Mouse (Mus musculus) gastrocnemius, postnatal 4 days (tissue): ENCODE data around the gene Sppl3. TPM values are rescaled to one million over a fixed set of nuclear protein-coding genes. Genes with fewer than 3 reads are reported as not detected.
A peak's percentile ranks its signal among the peaks of the same experiment; 100 is the strongest.
"Not testable (repeated sequence)": the region's sequence is repeated elsewhere in the genome, so short reads cannot be mapped to it uniquely, and the experiment has no call there.

Experiments used
- DNase-seq, 2 experiments: peaks; one replicate each; pipeline ENCODE4 v3.0.0; 2021 to 2022; ENCODE audit warnings: low spot score in 2 of 2, mixed read lengths in 2 of 2
- total RNA-seq, 2 experiments: library from RNA; stranded (reverse); gene quantifications; 2 replicates each; pipeline ENCODE4 v1.2.3; 2021

Gene Sppl3
- total RNA-seq, 2 experiments from 2014 or later, result 61.2 to 64.0 TPM

DNA sequence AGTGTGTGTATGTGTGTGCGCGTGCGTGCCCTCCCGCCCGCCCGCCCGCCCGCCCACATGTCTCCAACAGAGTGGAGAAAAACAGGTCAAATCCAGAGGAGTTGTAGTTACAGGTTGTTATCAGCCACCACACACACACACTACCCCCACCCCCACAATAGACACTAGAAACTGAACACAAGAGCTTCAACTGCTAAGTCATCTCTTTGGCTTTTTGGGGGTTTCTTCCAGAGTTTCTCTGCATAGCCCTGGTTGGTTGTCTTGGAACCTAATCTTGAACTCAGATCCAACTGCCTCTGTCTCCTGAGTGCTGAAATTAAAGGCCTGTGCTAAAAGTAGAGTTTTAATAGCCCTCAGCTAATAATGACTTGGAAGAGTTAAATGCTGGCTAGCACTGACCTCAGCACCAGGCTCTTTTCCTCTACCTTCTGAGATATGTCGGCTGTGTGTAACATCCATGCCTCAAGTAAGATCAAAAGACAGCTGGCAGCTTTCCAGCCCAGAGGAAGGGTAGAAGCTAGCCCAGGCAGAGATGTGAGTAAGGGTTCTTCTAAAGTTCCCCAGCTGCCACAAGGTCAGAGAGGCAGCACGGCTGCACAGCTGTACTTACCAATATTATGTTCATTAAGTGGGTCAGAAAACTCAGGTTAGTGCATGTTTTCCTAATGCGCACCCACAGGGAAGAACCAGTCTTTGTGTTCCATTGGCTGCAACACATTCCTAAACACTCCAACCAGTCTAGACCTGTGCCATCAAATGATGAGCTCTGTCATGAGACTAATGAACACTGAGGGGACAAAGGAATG lies 60.4 kb downstream of the Sppl3 start:
- no peak for DNase-seq

DNA sequence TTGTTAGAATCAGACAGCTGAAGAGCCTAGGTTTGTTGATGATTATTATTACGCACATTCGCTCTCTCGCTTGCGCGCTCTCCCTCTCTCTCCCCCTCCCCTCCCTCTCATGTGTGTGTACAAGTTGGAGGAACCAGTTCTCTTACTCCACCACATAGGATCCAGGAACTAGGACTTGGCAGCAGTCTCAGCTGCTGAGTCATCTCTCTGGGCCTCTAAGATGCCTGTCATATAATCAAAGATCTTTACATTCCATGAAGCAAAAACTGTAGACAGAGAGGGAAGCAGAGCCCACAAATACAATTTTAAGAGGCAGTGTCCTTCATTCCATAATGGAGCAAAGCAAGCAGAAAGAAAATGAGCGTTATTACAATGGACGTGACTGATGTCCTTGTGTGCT lies 61.2 kb downstream of the Sppl3 start:
- no peak for DNase-seq

DNA sequence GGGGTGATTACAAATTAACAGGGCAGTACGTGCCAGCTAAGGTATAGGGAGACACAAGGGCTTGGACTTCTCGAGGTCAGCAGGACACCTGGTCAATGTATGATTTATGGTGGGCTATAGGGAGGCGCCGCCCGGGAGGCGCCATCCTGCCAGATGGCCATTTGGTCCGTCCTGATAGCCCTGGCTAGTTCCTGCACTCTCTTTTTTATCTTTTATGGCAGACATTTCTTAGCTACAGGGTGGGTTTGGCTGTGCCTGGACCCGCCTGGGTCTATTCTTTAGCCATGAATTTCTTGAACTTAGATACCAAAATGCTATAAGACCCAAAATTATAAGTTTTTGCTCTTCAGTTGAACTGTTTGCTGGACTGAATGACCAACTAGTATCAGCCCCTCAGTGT lies 62.4 kb downstream of the Sppl3 start:
- not testable (repeated sequence) for DNase-seq

GRCm38 (mm10) chr5:115074749-115075148 lies 63.8 kb downstream of the Sppl3 start:
- DNase-seq, result no peak

DNA sequence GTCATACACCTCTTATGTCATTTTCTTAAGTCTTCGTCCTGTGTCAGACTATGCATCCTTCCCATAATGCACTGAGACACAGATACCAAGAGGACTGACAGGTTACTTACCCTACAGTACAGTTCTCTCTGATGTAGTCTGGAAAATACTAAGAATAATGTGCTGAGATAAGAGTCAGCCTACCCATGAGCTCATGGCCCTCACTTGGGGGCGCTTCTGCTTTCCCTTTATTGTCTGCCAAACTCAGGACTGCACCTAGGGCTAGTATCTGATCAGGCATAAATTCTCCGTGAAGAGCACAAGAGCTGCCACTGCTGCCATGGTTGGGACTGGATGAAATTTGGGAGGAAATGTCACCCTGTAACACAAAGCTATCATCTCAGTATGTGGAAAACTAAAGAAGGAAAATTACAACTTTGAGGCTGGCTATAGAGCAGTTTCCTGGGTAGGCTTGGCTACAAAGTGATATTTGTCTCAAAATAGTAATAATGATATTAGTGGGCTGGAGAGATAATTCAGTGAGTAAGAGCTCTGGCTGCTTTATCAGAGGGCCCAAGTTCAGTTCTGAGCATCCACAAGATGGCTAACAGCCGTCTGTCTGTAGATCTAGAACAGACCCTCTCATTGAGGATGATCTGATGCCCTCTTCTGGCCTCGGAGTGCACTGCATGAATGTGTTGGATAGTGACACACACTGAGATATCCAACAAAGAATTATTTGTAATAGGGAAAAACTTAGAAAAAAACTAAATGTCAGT lies 65.4 kb downstream of the Sppl3 start:
- DNase-seq, result peak; percentile 34 to 65

DNA sequence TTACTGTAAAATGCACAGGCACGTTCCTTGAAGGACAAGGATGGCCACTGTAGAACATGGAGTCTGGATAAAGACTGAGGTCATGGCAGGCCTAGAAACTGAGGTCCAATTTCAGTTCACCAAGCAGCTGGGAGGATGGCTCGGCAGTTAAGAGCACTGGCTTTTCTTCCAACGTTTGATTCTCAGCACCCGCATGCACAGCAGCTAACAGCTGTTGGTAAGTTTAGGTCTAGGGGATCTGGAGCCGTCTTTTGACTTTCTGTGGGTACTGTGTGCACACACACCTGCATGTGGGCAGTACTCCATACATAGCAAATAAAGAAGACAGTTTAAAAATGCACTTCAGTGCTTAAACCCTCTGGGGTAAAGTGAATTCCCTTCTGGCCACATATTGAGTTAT lies 70.7 kb downstream of the Sppl3 start:
- DNase-seq, result no peak

GRCm38 (mm10) chr5:115083492-115083891 lies 72.6 kb downstream of the Sppl3 start:
- DNase-seq, result no peak

DNA sequence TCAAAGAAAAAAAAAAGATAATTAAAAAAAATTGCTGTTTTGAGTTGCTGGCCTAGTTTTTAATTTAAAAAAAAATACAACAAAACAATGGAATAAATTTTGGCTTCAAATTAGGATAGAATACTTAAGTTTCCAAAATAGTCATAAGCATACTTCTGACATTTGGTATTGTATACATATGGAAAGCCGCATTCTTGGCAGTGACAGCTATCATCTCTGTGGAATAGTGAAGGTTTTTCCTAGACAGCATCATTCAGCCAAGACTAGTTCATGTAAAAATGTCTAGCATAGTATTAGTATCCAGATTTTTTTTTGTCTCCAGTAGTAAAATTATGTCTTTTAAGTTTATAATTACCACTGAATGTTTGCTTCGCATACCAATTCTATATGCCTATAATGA lies 74.7 kb downstream of the Sppl3 start:
- no peak for DNase-seq

DNA sequence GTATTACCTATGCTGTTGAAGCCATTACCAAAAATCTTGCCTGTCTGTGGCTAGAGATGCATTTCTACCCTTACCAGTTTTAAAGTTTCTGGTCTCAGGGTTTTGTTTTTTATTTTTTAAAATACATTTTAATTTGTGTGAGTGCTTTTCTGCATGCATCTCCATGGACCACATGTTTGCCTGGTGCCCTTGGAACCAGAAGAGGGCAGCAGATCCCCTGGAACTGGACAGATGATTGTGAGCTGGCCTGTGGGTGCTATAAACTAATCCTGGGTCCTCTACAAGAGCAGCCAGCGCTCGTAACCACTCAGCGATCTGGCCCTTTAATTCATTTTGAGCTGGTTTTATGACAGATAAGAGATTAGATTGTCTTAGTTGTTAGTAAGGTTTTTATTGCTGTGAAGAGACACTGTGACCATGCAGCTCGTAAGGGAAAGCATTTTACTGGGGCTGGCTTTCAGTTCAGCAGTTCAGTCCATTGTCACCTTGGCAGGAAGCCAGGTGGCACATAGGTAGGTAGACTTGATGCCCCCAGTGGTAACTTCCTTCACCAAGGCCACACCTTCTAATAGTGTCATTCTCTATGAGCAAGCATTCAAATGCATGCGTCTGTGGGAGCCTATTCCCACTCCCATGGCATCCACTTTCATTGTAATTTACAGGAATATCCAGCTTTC lies 78.8 kb downstream of the Sppl3 start:
- no peak for DNase-seq

GRCm38 (mm10) chr5:115091015-115091414 lies 80.1 kb downstream of the Sppl3 start:
- DNase-seq, result no peak

- DNase-seq, result no peak
Measured at GRCm38 (mm10) chr5:115091776-115092175, 80.8 kb downstream of the Sppl3 start.

- DNase-seq, result no peak
Measured at GRCm38 (mm10) chr5:115098195-115098594, 87.3 kb downstream of the Sppl3 start, which contains the start of gene Gm10401. Gene Gm10401, minus strand, starts transcription at chr5:115098295.

DNA sequence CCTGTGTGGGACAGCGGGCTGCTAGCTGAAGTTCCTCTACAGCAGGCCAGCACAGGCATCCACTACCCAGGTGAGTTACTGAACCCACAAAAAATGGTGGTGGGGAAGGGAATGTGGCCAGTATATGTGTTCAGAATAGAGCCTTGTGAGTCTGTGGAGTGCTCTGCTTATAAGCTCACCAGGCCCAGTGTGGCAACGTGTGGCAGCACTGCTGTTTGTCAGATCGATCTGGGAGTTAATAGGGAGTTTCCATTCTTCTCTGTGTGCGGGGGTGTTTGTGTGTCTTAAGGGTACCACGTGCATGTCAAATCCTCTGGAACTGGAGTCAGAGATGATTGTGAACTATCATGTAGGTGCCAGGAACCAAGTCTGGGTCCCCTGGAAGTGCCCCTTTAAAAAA lies 88.6 kb downstream of the Sppl3 start:
- DNase-seq, result no peak

DNA sequence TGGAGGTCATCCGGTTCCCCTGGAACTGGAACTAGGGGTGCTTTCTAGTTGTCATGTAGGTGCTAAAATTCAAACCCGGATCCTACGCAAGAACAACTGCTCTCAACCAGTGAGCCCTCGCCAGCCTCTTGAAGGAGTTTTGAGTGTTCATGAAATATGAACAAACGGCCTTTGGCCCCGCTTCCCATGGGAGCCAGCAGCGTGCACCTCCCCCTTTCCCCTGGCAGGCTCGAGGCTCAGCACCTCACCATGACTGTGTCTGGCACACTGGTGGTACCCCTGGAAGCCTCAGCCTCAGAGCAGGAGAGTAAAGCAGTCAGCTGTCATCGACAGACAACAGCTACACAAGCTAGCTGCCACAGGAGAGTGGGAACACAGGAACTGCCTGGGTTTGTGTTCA lies 89.1 kb downstream of the Sppl3 start:
- no peak for DNase-seq

DNA sequence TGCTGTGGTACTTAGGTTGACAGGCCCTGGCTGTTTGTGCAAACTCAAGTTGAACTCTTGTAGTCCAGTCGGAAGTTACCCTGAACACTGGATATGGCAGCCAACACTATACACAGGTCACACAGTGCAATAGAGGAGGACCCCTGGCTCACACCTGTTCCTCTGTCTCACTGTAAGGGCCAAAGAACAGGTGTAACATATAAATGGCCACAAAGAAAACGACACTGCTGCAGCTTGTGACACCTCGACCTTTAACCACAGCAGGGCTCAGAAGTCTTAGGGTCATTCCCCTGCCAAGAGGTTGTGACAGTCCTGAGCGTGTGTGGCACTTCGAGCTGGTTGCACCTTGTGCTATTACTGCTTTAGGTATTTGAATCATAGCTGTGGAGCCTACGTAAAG lies 89.5 kb downstream of the Sppl3 start:
- no peak for DNase-seq

DNA sequence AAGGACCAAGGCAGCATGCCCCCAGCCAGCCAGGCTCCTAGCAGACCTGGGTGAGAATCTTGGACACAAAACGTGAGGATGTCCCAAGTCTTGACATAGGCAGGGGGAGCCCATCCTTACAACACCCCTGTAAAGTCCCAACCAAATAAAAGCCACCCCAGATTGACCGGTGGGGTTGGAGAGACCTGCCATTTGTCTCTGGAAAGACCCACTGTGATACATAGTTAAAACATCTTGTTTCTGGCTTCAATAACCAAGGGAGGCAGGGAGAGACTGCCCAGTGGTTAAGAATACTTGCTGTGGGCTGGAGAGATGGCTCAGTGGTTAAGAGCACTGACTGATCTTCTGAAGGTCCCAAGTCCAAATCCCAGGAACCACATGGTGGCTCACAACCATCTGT lies 91.3 kb downstream of the Sppl3 start:
- DNase-seq, result no peak

- DNase-seq, result not testable (repeated sequence)
Measured at GRCm38 (mm10) chr5:115103253-115103652, 92.3 kb downstream of the Sppl3 start.

DNA sequence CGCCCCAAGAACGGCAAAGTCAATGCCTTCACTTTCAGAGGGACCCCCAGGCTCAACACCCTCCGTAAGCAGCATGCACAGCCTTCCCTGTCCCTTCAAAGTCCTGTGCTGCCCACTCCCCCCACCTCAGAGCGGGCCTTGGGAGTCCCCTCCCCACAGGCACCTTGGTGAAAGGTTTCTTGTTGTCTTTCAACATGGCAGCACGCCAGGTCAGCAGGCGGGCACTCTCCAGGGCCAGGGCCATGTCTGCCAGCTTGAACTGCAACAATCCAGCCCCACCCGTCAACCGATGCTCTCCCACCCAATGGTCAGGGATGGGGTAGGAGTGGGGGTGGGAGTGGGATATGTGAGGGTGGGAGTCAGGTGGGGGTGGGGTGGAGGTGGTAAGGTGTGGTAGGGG lies 100.2 kb downstream of the Sppl3 start:
- no peak for DNase-seq

- DNase-seq, result no peak
Measured at GRCm38 (mm10) chr5:115113244-115113643, 102.3 kb downstream of the Sppl3 start.

DNA sequence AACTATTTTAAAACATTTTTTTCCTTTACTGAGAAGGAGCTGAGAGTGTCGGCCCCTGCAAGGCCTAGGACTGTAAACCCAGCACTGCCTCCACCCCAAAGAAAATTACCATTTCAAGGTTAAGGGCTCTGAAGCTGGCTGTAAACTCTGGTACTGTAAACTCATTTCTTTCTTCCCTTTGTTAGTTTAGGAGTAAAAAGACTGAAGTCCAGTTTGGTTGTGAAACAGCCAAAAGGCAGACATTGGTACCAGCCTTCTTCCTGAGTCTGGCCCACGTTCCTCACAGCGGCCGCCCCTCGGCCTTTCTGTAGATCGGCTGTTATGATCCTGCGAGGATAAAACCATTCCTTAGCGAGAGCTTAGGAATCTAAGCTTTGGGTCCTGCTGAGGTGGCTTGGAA lies 103.6 kb downstream of the Sppl3 start:
- DNase-seq, result no peak

- DNase-seq, result no peak
Measured at GRCm38 (mm10) chr5:115116426-115116825, 105.5 kb downstream of the Sppl3 start.

DNA sequence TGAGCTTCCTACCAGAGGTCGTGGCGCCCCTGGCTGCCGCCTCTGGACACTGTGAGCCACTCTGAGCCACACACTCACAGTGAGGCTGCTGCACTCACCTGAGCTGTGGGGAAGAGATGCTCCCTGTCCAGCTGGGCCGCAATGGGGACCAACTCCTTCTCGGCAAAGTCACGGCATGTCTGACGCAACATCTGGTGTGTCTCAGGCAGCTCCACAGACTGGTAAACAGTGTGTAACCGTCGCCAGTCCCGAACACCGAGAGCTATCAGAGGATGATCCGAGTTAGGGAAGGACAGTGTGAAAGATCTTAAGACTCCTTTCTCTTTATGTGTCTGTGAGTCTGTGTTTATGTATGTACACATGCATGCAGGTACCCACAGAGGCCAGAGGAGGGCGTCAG lies 106.5 kb downstream of the Sppl3 start:
- no peak for DNase-seq
